Comparison of ENCODE assay signal across 8 mouse cellular contexts in genomic region chr3:87172351-87173102, GRCm38 (mm10). TPM values are rescaled to one million over a fixed set of nuclear protein-coding genes. Genes with fewer than 3 reads are reported as not detected.
A peak's percentile ranks its signal among the peaks of the same experiment; 100 is the strongest.
DNase-seq lines count a peak whose midpoint lies in the region; ATAC-seq and TF ChIP-seq lines count a peak whose summit lies in the region.

No protein-coding gene starts in this region.

- WGBS in heart, embryonic 14.5 days = 0% methylated on average over 15 of the region's 15 CpGs
- WGBS in liver, embryonic 13.5 days (ENCODE audit: insufficient replicate concordance) = 4% methylated on average over 14 of the region's 15 CpGs
- 26% methylated on average over 15 of the region's 15 CpGs for WGBS in olfactory bulb, adult 2 months

- ATAC-seq in heart, embryonic 14.5 days (ENCODE audit: insufficient number of reproducible peaks, insufficient read depth, low FRiP score, low read depth) = 0 out of 2 replicates have a peak, but pooled peaks have one; percentile 8
- ATAC-seq in liver, embryonic 13.5 days (ENCODE audit: low read depth) = no peak

- H3K27me3 ChIP-seq in heart, embryonic 14.5 days (ENCODE audit: control insufficient read depth, insufficient read depth, low read length) = no peaks in the 10 kb centered on the region; the same call in 1 of the 2 replicates
- H3K27me3 ChIP-seq in liver, embryonic 13.5 days = peaks cover 66% of the 10 kb centered on the region

- no peak for TF ChIP-seq CTCF in olfactory bulb, adult 2 months (IDR thresholded peaks at IDR 0.05; ENCODE audit: insufficient read depth, low read depth, low read length)

- peak overlapping the region; percentile 74 to 83 for H3K4me3 ChIP-seq in heart, embryonic 14.5 days (ENCODE audit: control insufficient read depth in 1 of 2, insufficient read depth in 1 of 2, low read depth in 1 of 2, low read length in 2 of 2)
- H3K4me3 ChIP-seq in liver, embryonic 13.5 days (replicated peaks) = peak overlapping the region; percentile 56
- H3K4me3 ChIP-seq in olfactory bulb, adult 2 months (ENCODE audit: insufficient read depth, low read depth, low read length) = peak overlapping the region; percentile 45

- TF ChIP-seq POLR2A in olfactory bulb, adult 2 months (IDR thresholded peaks at IDR 0.05; ENCODE audit: insufficient read depth, low read depth, low read length) = no peak

- peak overlapping the region; percentile 75 to 82 for H3K27ac ChIP-seq in heart, embryonic 14.5 days (replicated peaks in 1 of 2; ENCODE audit: control insufficient read depth in 1 of 2, insufficient read depth in 1 of 2, low read depth in 2 of 2, low read length in 2 of 2)
- H3K27ac ChIP-seq in liver, embryonic 13.5 days = no peak overlapping the region
- no peak overlapping the region for H3K27ac ChIP-seq in olfactory bulb, adult 2 months (ENCODE audit: insufficient read depth, low read depth, low read length)

- no peaks in the 10 kb centered on the region for H3K36me3 ChIP-seq in heart, embryonic 14.5 days (ENCODE audit: control insufficient read depth, insufficient read depth, low read length)
- H3K36me3 ChIP-seq in liver, embryonic 13.5 days = no peaks in the 10 kb centered on the region

- peaks cover 32 to 55% of the 10 kb centered on the region in 2 experiments for H3K4me1 ChIP-seq in heart, embryonic 14.5 days (ENCODE audit: control insufficient read depth in 2 of 2, insufficient read depth in 2 of 2, low read length in 2 of 2)
- peaks cover 51% of the 10 kb centered on the region for H3K4me1 ChIP-seq in liver, embryonic 13.5 days (replicated peaks)
- peaks cover 35% of the 10 kb centered on the region for H3K4me1 ChIP-seq in olfactory bulb, adult 2 months (ENCODE audit: control insufficient read depth, insufficient read depth, low read length)

- DNase-seq in frontal cortex, postnatal 10 days (ENCODE audit: low spot score in 2 of 2) = peak; percentile 4 to 9
- DNase-seq in frontal cortex, postnatal 25 days (ENCODE audit: low spot score in 2 of 2) = no peak
- DNase-seq in adrenal gland, adult 8-10 months = peak; percentile 55
- DNase-seq in liver, embryonic 13.5 days = no peak
- no peak for DNase-seq in spleen, postnatal 4 days (ENCODE audit: low spot score in 2 of 2)
- DNase-seq in thymus, postnatal 0 days (ENCODE audit: low spot score) = no peak

- H3K9me3 ChIP-seq in heart, embryonic 14.5 days (ENCODE audit: control insufficient read depth, low read length) = no peaks in the 10 kb centered on the region
- H3K9me3 ChIP-seq in liver, embryonic 13.5 days (replicated peaks) = no peaks in the 10 kb centered on the region

- peak overlapping the region; percentile 91 for H3K4me2 ChIP-seq in heart, embryonic 14.5 days (ENCODE audit: low read length)
- H3K4me2 ChIP-seq in liver, embryonic 13.5 days = peak overlapping the region; percentile 69

- H3K9ac ChIP-seq in heart, embryonic 14.5 days (ENCODE audit: low read length) = peak overlapping the region; percentile 91
- H3K9ac ChIP-seq in liver, embryonic 13.5 days = 0 out of 2 replicates have a peak overlapping the region, but pooled peaks have one; percentile 49

RNA-seq across cellular contexts. Expression of gene Kirrel, which starts 2.0 kb away (rescaled TPM):
- total RNA-seq in adrenal gland, adult 8-10 months (2022) = 10 to 100 TPM; 14.7 to 23.3 (median 19.8) TPM
- 6.1 and 7.3 TPM in 2 replicates for polyA plus RNA-seq in heart, embryonic 14.5 days (2014; fragmentation: Nextera tagmentation; extraction: Ambion mirVana)
- polyA plus RNA-seq in liver, embryonic 13.5 days (2015; fragmentation: Nextera tagmentation; extraction: Ambion mirVana) = 1.2 and 1.4 TPM in 2 replicates
- polyA plus RNA-seq in olfactory bulb, adult 2 months (2012; ENCODE audit: insufficient read depth, insufficient read length, low replicate concordance, missing spikeins) = not detected in 2 replicates
- polyA plus RNA-seq in thymus, postnatal 0 days (2015; fragmentation: Nextera tagmentation; extraction: Ambion mirVana) = 1.2 and 1.3 TPM in 2 replicates

Comparison
In these comparisons a context has a peak if more than half of its experiments do, and no peak if none do; other contexts are left out.
1. DNase-seq: peak in frontal cortex, postnatal 10 days (2 of 2) and adrenal gland, adult 8-10 months (single experiment); none in frontal cortex, postnatal 25 days (0 of 2), liver, embryonic 13.5 days (single experiment), spleen, postnatal 4 days (0 of 2) and thymus, postnatal 0 days (single experiment).
2. H3K27ac ChIP-seq: peak in heart, embryonic 14.5 days (2 of 2); none in liver, embryonic 13.5 days (single experiment) and olfactory bulb, adult 2 months (single experiment).
3. Peak in every context shown above with its lines, with median percentiles within 50 percentile points of each other: H3K4me3 ChIP-seq.